Mouse (Mus musculus) intestine, embryonic 14.5 days (tissue): ENCODE measurements around the gene Tenm4. TPM values are rescaled to one million over a fixed set of nuclear protein-coding genes. Genes with fewer than 3 reads are reported as not detected.

Experiments used
- ATAC-seq: fragments of 200-750 bp; cut with Nextera tagmentation; replicated peaks from 2 replicates; pipeline ENCODE4 v1.8.0; 2017; ENCODE audit warnings: low read depth, moderate number of reproducible peaks, moderate TSS enrichment, moderate library complexity; ENCODE audit not compliant: low FRiP score, low TSS enrichment
- DNase-seq: peaks from one replicate; pipeline ENCODE4 v3.0.0-alpha.2; 2018; ENCODE audit warnings: low spot score
- H3K27ac ChIP-seq: fragments of 300-500 bp; sonication (generic); 2 replicates; pipeline ENCODE4 v1.5.1; 2014; ENCODE audit warnings: low read depth, mild to moderate bottlenecking, control low read depth
- H3K27me3 ChIP-seq: fragments of 300-500 bp; sonication (generic); replicated peaks from 2 replicates; pipeline ENCODE4 v1.6.1; 2014; ENCODE audit warnings: low read length, control low read depth; ENCODE audit not compliant: control insufficient read depth, insufficient read depth
- H3K36me3 ChIP-seq: fragments of 300-500 bp; sonication (generic); 2 replicates; pipeline ENCODE4 v1.6.1; 2014; ENCODE audit warnings: low read length, control low read depth; ENCODE audit not compliant: control insufficient read depth, insufficient read depth
- H3K4me1 ChIP-seq: fragments of 300-500 bp; sonication (generic); replicated peaks from 2 replicates; pipeline ENCODE4 v1.6.1; 2014; ENCODE audit warnings: low read length, control low read depth, mixed read lengths; ENCODE audit not compliant: control insufficient read depth, insufficient read depth
- H3K4me2 ChIP-seq: fragments of 300-500 bp; sonication (generic); 2 replicates; pipeline ENCODE4 v1.6.1; 2014; ENCODE audit warnings: low read length
- H3K4me3 ChIP-seq: fragments of 300-500 bp; sonication (generic); 2 replicates; pipeline ENCODE4 v1.5.1; 2014; ENCODE audit warnings: low read depth, low read length, control low read depth, mixed read lengths
- H3K9ac ChIP-seq: fragments of 300-500 bp; sonication (generic); 2 replicates; pipeline ENCODE4 v1.6.1; 2014; ENCODE audit warnings: mild to moderate bottlenecking, low read length
- H3K9me3 ChIP-seq: fragments of 300-500 bp; sonication (generic); 2 replicates; pipeline ENCODE4 v1.6.1; 2016; ENCODE audit warnings: low read length, control low read depth; ENCODE audit not compliant: control insufficient read depth
- WGBS: fragments of 180-500 bp; shearing (Covaris S2); extraction: QIAGEN DNeasy Blood & Tissue Kit; methylation state at CpG from one replicate; pipeline ENCODE4 v1.1.7; 2014; 5-methylcytosine and 5-hydroxymethylcytosine counted together
- polyA plus RNA-seq: library from polyadenylated mRNA; unstranded; fragments of >200 nt; fragmentation: Nextera tagmentation; extraction: Ambion mirVana; gene quantifications from 2 replicates; pipeline ENCODE4 v1.2.1, GENCODE M21; 2014

Gene Tenm4
- polyA plus RNA-seq, 1 experiment from 2014 or later, result 36.5 TPM

DNA sequence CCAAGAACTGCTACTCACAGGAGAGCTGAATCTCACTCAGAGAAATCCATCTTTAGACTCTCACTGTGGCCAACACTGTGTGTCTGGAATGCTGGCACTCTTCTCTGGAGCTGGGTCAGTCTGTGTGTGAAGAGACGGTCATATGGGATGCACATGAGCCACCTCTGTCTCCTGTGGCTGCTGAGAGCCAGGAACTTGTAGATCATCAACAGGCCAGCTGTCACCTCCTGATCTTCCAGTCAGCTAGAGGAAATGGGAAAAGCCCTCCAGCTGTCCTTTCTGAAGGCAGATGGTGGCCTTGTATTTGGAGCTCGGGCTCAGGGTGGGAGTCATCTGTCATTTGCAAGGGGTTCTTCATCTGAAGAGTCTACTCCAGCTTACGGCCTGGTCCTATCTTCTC lies 249.0 kb downstream of the Tenm4 start:
- H3K9me3 ChIP-seq, result no peaks in the 10 kb centered on the region
- DNase-seq (no peak), ATAC-seq (no peak)
- WGBS, result 55% methylated on average over 3 of the region's 3 CpGs
- H3K4me2 ChIP-seq, result no peak overlapping the region
- H3K4me3 ChIP-seq, result no peak overlapping the region
- H3K27me3 ChIP-seq, result no peaks in the 10 kb centered on the region
- H3K36me3 ChIP-seq, result no peaks in the 10 kb centered on the region
- H3K27ac ChIP-seq, result no peak overlapping the region
- peaks cover 11% of the 10 kb centered on the region; the same call in 1 of the 2 replicates for H3K4me1 ChIP-seq
- no peak overlapping the region for H3K9ac ChIP-seq

DNA sequence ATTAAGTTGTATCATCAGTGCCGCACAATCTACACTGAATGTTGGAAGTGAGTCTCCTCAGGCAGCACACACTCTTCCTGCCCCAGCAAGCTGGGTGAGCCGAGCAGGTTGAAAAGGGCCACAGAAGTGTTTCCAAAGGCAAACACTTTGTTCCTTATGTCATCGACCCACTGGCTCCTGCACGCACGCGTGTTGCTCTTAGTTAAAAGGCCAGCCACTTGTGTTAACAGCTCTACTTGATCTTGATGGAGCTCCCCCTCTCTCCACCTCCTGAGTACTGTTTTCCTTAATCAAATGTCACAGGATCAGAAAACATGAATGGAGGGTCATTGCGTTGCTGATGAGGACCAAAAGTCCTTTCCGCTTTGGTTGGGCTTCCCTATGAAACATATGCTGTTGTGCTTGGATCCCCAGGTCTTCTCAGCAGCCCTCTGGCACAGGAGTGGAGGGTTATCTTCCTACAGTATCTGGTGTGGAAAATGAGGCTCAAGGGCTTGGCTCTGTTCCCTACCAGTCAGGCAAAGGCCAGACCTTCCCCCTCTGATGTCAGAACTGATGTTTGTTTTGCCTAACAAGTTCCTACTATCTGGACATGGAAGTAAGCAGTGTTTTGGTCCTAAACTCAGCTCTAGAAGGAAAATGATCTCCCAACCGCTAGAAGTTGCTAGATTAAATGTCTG lies 250.0 kb downstream of the Tenm4 start:
- ATAC-seq, result no peak
- WGBS, result 79% methylated on average over 9 of the region's 9 CpGs

GRCm38 (mm10) chr7:96426954-96427353 lies 255.9 kb downstream of the Tenm4 start:
- H3K27ac ChIP-seq, result no peak overlapping the region
- no peaks in the 10 kb centered on the region for H3K27me3 ChIP-seq
- DNase-seq (no peak), ATAC-seq (no peak)
- peaks cover 3% of the 10 kb centered on the region; the same call in 1 of the 2 replicates for H3K4me1 ChIP-seq
- no peak overlapping the region for H3K4me2 ChIP-seq
- 78% methylated on average over 8 of the region's 8 CpGs for WGBS
- H3K4me3 ChIP-seq, result no peak overlapping the region
- no peaks in the 10 kb centered on the region for H3K9me3 ChIP-seq
- H3K36me3 ChIP-seq, result no peaks in the 10 kb centered on the region
- no peak overlapping the region for H3K9ac ChIP-seq

More for the DNA sequence above, 250.0 kb downstream of the Tenm4 start:
- no peaks in the 10 kb centered on the region for H3K9me3 ChIP-seq
- no peaks in the 10 kb centered on the region for H3K36me3 ChIP-seq
- no peak overlapping the region for H3K27ac ChIP-seq
- H3K4me2 ChIP-seq, result no peak overlapping the region
- DNase-seq, result no peak
- H3K27me3 ChIP-seq, result no peaks in the 10 kb centered on the region
- no peak overlapping the region for H3K4me3 ChIP-seq
- H3K9ac ChIP-seq, result no peak overlapping the region
- peaks cover 8% of the 10 kb centered on the region; the same call in 1 of the 2 replicates for H3K4me1 ChIP-seq

DNA sequence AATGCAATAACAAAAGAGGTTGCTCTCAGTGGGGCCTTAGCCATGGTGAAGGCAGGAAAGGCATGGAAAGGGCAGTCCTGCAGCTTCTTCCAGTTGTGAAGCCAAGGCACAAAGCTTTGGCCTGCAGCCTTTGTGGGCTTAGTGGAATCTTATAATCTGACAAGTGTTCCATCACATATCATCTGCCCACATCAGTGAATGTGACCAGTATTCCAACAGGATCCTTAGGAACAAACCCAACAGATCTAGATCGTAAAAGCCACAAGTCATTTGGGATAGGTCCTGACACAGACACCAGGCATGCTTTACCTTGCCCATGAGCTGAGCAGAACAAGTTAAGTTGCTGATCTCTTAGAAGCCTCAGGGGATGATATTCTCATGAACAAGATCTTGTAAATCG lies 262.3 kb downstream of the Tenm4 start:
- no peaks in the 10 kb centered on the region for H3K27me3 ChIP-seq
- no peaks in the 10 kb centered on the region; the same call in 1 of the 2 replicates for H3K4me1 ChIP-seq
- 85% methylated on average over 2 of the region's 2 CpGs for WGBS
- no peak overlapping the region for H3K27ac ChIP-seq
- H3K36me3 ChIP-seq, result no peaks in the 10 kb centered on the region
- H3K4me2 ChIP-seq, result no peak overlapping the region
- DNase-seq, result no peak
- no peak overlapping the region for H3K4me3 ChIP-seq
- ATAC-seq, result no peak
- no peaks in the 10 kb centered on the region for H3K9me3 ChIP-seq
- no peak overlapping the region for H3K9ac ChIP-seq

DNA sequence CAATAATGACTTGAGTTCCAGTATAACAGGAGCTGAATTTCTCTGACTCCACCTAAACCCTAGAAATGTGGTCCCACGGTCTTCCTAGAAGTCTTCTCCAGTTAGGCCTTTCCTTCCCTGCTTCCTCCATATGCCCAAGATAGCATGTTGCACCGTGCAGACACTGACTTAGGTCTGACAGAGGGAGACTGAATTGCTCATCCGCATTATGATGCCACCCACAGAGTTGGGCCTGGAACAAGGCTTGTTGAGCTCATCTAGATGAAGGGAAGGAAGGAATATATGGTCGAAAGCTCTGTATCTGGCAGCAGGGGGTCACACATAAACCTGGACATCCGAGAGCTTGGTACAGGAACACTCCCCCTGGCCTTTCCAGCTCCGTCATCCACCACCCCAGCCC lies 267.3 kb downstream of the Tenm4 start:
- Histone ChIP-seq H3K4me3 (no peak overlapping the region), H3K27ac (no peak overlapping the region), H3K9ac (no peak overlapping the region), H3K27me3 (no peaks in the 10 kb centered on the region), H3K4me2 (no peak overlapping the region), H3K4me1 (no peaks in the 10 kb centered on the region), H3K9me3 (no peaks in the 10 kb centered on the region), H3K36me3 (no peaks in the 10 kb centered on the region)
- ATAC-seq (no peak), DNase-seq (no peak)
- 80% methylated on average over 6 of the region's 6 CpGs for WGBS

DNA sequence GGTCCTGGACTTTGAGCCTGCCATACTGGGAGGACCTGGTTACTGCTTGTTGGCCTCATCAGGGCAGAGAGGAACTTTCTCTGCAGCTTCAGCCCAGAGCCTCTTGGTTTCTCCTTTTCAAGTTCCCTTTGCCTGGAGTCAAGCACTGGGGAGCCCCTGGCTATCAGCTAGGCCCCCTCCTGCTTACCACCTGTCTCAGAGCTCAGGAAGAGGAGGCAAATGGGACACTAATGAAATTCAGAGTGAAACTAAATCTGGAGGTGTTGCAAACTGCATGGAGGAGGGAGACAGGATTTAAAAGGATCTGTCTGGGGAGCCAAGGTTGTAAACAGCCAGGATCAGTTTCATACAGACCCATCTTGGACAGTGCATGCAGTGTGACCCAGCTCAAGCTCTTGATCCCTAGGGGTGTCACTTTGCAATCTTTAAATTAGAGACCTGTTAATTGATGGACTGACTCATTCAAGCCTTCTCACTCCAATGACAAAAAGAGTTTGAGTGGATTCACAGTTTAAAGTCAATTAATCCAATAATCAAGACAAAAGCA lies 269.2 kb downstream of the Tenm4 start:
- no peak overlapping the region for H3K4me2 ChIP-seq
- H3K27me3 ChIP-seq, result no peaks in the 10 kb centered on the region
- no peak overlapping the region for H3K27ac ChIP-seq
- H3K36me3 ChIP-seq, result no peaks in the 10 kb centered on the region
- no peak overlapping the region for H3K9ac ChIP-seq
- H3K4me3 ChIP-seq, result no peak overlapping the region
- DNase-seq (no peak), ATAC-seq (no peak)
- no peaks in the 10 kb centered on the region for H3K4me1 ChIP-seq
- H3K9me3 ChIP-seq, result no peaks in the 10 kb centered on the region

DNA sequence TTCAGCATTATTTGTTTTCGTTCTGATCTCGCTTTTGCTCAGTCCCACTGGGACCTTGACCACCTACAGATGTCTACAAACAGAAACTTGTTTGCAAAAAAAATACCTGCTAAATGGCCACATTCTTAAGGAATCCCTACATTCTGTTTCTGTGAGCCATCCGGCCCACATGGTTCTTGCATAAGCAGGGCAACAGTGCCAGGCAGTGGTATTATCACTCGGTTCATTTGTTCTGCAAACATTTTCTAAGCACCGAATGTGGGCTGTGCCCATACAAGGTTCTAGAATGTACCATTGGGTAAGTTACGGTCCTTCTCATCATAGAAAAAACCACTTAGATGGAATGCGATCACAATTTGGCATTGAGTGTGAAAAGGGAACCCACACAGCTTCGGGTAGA lies 274.7 kb downstream of the Tenm4 start:
- DNase-seq (no peak), ATAC-seq (no peak)
- Histone ChIP-seq H3K36me3 (no peaks in the 10 kb centered on the region), H3K9me3 (no peaks in the 10 kb centered on the region), H3K9ac (no peak overlapping the region), H3K4me3 (no peak overlapping the region), H3K4me1 (no peaks in the 10 kb centered on the region), H3K27ac (no peak overlapping the region), H3K4me2 (no peak overlapping the region), H3K27me3 (no peaks in the 10 kb centered on the region)
- 88% methylated on average over 8 of the region's 8 CpGs for WGBS

DNA sequence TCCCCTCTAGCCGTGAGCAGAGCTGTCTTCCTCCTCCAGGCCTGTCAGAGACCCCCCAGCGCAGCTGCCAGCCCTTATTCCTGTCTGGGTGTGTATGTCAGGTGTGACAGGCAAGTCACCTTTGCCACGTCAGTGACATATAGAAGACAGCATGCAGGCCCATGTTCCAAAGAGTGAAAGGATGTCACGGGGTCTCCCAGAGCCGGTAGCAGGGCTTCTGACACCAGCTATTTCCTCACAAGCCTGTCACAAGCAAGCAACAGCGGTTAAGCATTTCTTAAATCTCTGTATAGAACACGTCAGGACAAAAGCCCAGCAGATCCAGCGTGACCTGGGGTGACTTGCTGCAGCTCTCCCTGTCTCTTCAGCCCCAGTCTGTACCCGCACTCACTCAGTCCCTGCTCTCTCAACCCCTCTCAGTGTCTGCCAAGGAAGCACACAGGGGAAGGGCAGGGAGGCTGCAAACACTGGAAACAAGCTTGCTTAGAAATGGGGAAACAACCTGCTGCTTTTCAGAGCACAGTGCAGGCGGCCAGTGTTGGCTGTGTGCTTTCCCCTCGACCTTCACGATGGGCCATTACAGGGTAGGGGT lies 276.9 kb downstream of the Tenm4 start:
- Histone ChIP-seq H3K9ac (no peak overlapping the region), H3K4me3 (no peak overlapping the region), H3K27me3 (no peaks in the 10 kb centered on the region), H3K4me1 (no peaks in the 10 kb centered on the region), H3K9me3 (no peaks in the 10 kb centered on the region), H3K27ac (no peak overlapping the region), H3K36me3 (no peaks in the 10 kb centered on the region), H3K4me2 (no peak overlapping the region)
- DNase-seq, result no peak
- ATAC-seq, result no peak
- 70% methylated on average over 12 of the region's 12 CpGs for WGBS

DNA sequence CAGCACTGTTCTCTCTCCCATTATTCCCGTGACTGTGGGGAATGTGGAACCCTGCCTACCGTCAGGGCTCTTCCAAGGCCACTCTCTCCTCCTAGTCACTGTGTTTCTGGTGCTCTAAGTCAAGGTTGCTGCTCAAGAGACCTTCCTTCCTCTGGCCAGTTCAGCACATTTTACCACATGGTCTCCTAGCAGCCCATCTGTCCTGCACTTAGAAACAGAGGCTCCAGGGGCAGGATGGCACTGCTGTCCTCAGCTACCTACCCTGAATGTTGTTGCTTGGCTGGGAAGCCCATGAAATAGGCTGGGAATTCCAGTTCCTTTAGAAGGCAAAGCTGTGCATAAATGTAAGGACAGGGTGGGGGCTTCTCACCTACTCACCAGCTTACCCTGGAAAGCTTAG lies 284.9 kb downstream of the Tenm4 start:
- 65% methylated on average over 2 of the region's 2 CpGs for WGBS
- no peak overlapping the region for H3K27ac ChIP-seq
- no peaks in the 10 kb centered on the region for H3K9me3 ChIP-seq
- ATAC-seq, result no peak
- no peak overlapping the region for H3K4me3 ChIP-seq
- H3K27me3 ChIP-seq, result no peaks in the 10 kb centered on the region
- H3K36me3 ChIP-seq, result no peaks in the 10 kb centered on the region
- no peaks in the 10 kb centered on the region for H3K4me1 ChIP-seq
- H3K4me2 ChIP-seq, result no peak overlapping the region
- H3K9ac ChIP-seq, result no peak overlapping the region
- DNase-seq, result no peak
